Mouse (Mus musculus) 416B (cell line): Measurements from ENCODE around the gene Ttf2.

Source experiments
- DNase-seq: peaks from one replicate; pipeline ENCODE4 v3.0.0; 2011; ENCODE audit warnings: low read depth

Gene Ttf2

DNA sequence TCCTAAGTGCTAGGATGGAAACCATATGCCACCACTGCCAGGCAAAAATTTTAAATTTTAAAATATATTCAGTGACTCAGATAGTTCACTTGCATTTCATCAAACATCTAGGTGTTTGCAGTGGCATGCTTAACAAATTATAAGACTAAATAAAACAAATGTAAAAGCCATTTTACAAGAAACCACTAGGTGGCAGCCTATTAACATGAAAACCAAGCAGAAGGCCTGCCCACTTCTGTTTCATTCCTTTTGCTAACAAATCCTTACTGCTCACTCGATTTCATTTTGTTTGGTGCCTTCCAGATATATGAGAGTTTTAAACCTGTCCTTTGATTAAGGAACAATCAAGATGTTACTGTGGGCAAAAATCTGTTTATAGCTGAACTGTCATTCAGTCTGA is 4.4 kb upstream of the Ttf2 start:
- DNase-seq: peak; percentile 81

DNA sequence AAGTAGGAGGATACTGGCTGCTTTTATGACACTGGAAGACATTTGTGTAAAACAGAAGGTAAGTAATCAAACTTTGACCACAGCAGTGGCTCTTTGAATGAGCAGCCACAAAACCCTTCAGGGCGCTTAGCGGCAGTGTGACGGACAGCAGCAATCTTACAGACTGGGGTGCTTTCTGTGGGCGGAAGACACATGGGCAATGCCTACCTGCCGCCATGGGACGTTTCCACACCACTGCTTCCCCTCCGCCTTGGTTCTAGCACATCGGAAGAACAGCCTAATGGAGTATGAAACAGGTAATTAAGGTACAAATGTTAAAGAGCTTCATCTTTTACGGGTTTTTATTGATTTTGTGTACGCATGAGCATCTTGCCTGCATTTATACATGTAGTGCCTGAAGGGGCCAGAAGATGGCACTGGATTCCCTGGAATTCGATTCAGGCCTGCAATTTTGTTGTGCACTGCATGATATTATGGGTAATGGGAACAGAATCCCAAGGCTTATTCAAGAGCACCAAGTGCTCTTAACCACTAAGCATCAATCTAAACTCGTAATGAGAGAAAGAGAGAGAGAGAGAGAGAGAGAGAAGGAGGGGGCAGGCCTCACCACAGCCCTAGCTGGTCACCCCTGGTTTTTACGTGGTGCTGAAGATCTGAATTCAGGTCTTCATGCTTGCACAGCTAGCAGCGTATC is 5.5 kb downstream of the Ttf2 start:
- peak; percentile 48 for DNase-seq

DNA sequence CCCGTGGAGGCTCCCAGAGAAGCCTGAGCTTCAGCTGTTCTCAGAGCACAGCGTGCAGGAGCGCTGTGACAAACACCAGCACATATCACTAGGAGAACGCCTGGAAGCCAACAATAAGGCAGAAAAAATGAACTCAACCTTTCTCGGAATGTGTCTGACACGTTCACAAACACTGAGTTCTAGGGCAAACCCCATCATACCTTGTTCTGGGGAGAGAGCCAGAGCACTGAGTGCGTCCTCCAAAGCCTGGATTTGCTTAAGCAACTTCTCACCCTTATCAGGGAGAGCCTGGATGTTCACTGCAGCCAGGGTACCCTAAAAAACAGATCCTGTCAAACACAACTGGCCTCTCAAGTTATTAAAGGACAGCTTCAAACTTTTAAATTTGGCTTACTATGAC is 8.0 kb downstream of the Ttf2 start:
- DNase-seq: no peak

DNA sequence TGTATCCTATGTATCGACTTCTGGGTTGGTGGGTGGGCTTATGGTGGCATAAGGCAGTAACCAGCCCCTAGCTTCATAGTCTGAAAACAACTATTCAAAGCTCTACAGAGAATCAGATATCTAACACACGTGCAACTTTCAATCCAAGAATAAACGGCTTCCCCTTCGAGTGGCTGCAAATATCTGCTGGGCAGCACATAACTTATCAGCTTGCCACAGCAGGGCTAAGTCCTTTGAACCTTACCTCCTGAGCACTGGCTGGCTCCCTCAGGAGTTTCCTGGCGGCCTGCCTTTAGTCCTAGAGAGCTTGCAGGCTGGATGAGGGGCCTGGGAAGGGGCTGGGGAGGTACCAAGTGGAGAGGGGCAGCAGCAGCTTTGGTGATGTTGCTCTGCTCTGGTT is 8.5 kb downstream of the Ttf2 start:
- no peak for DNase-seq

DNA sequence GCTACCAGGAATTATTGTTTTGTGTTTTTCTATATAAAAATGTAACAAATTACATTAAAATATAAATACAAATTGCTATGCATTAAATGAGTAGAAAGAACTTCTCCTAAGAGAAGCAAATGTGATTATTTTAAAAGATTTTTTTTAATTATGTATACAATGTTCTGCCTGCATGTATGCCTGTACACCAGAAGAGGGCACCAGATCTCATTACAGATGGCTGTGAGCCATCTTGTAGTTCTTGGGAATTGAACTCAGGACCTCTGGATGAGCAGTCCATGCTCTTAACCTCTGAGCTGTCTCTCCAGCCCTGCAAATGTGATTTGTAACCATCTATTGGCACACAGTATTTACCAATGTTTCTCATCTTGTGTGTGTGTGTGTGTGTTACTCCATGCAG is 14.8 kb downstream of the Ttf2 start:
- peak; percentile 26 for DNase-seq

DNA sequence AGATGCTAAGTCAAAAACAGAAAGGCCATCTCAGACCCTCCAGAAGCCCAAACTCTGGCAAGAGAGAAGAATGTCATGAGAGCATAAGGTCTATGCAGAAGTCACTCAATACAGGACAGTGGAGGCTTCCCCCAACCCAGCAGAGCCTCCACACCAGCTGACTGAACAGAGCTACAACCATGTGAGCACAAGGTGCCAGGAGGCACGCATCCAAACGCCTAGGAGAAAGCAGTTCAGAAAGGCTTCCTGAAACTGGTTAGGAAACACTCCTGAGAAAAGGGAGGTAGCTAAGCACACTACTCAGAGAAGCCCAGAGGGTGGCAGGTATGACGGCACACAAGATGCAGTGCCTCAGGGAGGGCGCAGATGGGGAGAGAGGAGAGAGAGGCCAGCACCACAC is 17.9 kb downstream of the Ttf2 start:
- DNase-seq: no peak

DNA sequence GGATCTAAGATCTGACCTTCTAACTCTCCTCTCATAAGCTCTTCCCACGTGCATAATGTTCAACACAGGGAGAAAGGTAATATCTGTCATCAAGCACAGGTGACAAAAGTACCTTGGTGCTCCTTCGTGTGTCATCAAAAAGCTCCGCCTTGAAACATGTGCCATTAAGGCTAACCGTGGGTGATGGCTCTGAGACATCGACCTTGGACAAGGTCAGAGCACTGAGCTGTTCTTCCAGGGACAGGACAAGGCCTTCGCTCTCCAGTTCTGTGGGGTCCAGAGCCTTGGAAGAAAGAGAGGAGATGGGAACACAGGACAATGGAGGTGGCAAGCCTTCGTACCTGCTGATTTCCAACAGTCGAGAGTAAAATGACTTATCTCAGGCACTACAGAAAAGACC is 22.2 kb downstream of the Ttf2 start:
- no peak for DNase-seq

DNA sequence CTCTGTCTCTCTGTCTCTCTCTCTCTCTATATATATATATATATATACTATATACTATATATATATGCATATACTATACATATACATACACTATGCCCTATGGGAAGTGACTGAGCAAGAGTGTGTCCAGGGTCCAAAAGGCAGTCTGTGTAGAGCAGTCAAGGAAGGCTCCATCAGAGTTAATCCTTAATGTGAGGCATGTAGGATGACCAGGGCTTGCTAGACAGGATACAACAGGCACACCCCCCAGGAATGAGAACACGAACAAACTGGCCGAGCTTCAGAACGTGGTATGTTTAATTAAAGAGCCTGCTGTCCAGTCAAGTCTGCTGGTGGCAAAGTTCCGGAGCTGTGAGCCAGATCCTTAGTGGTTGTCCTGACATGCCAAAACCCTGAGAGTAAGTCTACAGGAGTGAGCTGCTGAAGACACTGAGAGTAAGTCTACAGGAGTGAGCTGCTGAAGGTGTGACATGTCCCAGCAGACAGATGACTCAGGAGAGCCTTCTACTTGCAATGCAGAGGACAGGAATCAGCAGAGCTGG is 28.9 kb downstream of the Ttf2 start:
- no peak for DNase-seq

DNA sequence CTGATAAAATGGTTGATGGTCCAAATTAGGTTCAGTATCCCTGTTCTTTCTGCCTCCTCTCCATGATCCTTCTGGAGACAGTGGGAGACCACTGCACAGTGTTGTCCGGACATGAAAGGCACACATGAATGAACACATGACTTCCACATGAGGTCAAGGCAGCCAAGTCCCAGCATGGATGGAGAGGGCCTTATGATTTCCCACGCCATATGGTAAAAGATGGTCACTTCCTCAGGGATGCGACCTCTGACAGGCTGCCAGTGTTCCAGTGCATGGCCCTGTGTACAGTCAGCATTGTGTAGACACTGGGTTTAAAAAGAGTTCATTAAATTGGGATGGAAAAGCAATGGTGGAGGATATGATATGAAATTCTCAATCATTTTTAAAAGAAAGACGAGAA is 31.3 kb downstream of the Ttf2 start:
- DNase-seq: no peak

DNA sequence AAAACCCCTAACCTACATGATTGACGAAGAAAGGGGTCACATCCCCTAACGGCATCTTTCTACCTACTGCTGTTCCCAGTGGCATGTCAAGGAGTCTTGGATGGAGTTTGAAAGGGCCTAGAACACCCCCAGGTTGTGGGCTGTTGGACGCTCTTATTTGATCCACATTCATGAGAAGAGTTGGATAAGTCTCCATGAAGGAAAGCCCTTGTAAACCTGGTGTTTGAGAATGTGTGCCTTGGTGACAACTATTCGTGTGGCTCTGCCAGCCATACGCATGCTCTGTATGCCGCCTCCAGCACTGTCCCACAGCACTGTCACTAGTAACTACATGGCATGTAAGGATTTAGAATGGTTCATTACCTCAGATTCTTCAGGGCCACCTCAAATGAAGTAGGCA is 33.3 kb downstream of the Ttf2 start:
- DNase-seq: no peak

DNA sequence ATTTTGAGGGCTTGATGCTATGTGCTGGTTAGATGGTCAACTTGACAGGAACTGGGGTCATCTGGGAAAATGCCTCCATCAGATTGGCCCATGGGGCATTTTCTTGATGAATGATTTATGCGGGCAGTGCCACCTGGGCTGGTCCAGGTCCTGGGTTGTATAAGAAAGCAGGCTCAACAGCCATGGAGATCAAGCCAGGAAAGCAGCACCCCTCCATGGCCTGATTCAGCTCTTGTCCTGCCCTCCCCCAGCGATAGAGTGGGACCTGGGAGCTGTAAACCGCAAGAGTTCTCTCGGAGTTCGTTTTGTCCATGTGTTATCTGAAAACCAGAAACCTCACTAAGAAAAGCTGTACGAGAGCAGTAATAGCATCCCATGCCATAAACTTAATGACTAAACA is 33.9 kb downstream of the Ttf2 start:
- DNase-seq: no peak

DNA sequence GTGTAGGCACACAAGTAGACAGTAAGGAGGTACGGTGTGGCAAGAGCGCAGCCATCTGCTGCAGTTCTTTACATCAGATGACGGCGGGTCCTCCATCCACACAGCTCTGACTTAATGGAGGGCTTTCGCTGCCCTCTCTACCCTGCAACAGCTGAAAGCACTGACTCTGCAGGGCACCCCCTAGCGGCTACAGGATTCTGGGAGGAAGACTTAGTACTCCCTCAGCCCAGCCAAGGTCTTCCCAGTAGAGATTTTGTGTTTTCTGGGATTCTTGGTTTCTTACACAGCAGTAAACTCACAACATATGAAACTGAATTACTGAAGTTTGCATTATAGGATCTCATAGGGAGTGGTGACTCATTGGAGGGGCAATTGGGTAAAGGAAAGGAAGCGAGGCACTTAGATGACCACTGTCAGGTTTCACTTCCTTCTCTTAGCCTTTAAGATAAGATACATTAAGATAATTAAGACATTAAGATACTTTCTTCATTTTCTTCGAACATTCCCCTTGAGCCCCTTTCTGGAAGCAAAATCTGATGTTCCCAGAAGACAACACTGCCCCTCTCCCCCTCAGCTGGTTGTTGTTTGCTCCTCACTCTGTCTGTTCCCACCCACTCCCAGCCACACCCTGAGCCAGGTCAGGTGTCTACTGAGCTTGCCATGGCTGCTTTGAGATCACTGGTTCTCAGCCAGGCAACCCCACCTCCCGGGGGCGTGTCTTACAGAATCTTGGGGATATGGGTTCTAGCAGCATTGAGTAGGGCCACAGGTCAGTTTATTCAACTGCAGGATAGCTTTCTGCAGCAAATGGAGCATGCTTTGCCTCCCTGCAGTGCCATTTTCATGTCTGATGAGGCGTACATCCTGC is 37.2 kb downstream of the Ttf2 start:
- peak; percentile 51 for DNase-seq

DNA sequence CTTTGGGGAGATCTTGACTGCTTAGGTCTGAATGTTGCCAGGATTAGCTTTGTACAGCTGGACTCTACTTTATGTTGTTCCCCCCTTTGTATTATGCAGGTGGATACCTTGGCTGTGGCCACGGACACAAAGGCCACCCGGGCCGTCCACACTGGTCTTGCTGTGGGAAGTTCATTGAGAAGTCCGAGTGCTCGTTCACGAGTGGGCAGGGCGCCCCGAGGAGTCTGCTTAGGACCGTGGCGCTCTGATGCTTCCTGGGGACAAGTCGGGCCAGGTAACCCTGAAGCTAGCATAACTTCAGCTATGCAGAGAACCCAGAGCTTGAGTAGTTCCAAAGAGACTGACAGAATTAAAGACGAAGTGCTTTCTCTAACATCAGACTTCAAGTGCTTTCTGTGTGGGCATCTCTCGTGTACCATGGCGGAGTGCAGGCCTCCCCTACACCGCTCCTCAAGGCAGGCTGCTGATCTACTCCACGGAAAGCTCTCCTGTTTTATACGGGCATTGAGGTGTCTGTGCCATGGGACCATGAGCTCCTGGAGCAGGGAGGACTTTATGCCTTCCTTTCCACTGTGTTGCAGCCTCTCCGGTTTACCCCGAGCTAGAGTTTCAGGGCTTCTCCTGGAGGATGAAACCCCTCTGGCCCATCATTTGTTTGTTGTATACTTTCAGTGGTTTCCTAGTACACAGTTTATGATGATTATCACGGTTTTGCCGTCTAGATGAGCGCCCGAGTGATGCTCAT is 38.0 kb downstream of the Ttf2 start:
- no peak for DNase-seq

DNA sequence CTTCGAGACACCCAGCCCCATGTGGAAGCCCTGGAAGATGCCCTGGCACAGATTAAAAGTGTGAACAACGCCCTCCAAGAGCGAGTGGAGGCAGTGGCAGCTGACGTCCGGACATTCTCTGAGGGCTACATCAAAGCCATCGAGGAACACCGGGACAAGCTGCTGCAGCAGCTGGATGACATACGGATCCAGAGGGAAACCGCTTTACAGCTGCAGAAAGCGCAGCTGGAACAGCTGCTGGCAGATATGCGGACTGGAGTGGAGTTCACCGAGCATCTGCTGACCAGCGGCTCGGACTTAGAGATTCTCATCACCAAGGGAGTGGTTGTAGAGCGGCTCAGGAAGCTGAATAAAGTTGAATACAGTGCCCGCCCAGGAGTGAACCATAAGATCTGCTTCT is 44.3 kb downstream of the Ttf2 start:
- DNase-seq: no peak

DNA sequence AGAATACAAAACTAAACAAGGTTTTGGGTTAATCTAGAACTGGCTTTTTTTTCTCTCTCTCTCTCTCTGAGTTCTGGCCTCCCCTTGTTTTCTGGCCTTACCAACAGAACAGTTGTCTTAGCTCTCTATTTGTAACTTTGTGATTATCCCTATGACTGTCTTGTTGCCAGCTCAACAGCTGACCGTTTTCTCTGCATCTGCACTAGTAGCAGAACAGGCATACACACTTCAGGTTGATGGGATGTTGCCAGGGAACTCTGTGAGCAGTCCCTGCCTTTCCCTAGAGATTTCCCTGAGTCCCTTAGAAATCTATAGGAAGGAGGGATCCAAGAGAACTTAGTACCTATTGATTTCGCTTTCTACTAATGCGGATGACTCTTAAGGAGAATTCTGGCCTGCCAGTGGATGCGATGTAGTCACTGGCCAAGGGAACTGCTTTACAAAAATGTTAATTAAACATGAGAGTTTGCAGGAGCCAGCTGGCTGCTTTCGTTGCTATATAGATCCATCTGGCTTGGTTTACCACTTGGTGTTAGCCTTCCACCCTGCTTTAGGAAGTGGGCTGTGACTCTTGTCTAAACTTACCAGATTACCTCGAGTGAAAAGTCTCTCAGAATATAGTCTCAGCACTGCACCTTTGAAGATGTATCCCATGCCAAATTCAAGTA is 45.3 kb downstream of the Ttf2 start:
- DNase-seq: no peak

DNA sequence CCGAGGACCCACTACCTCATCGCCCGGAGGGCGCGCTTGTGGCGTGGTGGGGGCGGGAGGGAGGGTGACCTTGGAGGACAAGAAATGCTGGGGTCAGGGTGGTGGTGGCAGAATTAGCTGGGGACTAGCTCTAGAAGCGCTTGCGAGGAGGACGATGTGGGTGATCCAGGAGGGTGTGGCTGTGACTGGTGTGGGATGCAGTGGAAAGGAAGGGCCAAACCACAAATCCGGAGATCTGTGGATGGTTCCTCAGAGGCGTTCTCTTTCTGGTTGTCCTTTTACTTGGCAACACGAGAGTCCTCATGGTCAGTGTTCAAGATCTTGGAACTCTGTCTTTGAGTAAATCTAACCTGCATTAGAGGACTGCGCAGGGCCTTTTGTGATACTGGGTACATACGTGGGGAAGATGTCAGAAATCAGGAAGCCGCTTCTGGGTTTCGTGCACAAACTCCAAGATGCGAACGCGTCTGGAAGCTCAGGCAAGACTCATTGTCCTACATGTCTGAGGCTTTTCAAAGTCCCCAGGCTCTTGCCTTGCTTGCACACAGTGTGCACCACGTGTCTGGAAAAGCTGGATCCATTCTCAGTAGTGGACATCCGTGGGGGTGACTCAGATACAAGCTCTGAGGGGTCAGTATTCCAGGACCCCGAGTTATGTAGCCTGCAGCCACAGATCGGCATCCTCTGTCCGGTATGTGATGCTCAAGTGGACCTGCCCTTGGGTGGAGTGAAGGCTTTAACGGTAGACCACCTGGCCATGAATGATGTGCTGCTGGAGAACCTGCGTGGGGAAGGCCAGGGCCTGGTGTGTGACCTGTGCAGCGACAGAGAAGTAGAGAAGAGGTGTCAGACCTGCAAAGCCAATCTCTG is 46.7 kb downstream of the Ttf2 start:
- DNase-seq: no peak

DNA sequence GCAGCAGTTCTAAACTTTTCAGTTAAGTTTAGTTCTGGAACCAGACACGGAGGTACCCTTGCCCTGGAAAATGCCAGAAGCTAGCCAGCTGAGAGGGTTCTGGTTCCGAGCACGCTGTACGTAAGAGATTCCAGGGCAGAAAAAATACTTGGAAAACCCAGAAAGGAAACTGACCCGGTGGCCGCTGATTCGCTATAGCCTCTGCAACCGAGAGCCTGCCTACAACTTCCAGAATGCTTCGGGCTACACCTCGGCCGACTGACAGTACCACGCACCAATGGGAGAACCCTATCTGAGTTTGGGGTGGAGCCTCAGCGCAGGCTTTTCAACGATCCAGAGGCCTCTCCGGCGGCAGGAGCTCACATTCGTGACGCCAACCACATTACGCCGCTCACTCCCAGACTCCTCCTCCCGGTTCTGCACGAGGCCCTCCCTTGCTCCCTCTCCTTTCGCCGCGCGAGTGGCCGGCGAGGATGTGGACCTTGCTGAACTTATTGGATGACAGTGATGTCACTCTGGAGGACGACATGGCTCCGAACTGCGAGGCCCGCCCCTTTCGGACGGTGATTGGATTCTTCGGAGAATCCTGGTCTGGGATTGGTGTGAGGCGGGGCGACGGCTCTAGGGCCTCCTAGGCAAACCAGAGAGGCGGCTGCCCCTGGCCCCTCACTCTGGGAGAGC is 47.5 kb downstream of the Ttf2 start, which contains the start of gene Trim45:
TSS of gene Trim45 (plus strand) at position 378 of the 681 bp plus-strand sequence.
- DNase-seq: peak; percentile 100

DNA sequence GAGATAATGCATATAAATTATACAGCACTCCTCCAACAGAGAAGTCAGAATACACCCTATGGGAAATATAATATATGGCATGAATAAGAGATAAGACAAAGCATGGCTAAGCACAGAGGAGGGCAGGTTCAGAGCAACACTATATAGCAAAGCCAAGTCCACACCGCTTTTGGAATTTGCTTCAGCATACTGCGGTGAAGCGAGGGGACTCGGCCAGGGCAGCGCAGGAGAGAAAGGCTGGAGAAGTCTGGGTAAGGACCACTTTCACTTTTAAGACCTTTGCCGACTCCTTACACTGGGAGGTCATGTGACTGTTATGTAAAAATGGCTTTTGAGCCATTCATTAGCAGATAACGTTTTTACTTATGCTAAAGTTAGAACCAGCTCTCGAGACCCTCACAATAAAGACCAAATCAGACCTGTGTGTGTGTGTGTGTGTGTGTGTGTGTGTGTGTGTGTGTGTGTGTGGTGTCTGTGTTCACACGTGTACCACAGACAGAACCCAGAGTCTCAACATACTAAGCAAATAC is 48.8 kb downstream of the Ttf2 start:
- DNase-seq: peak; percentile 73

DNA sequence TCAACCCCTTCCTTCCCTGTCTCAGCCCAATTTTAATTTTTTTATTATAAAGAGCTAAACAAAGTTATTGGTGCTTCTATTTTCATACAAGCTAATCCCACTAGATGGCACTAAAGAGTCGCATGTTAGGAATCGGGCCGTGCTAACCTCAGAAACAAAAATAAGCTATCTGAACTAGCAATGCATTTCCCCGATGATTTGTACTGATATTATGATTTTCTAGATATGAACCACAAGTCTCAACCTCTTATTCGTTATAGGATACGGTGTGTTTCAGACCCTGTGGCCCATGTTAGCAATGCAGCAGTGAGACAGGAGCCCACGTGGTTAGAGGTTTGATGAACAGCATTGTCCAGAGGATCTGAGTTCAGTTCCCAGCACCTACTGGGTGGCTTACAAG is 52.6 kb downstream of the Ttf2 start:
- DNase-seq: peak; percentile 86
